Mouse (Mus musculus) lung, postnatal 0 days (tissue): Measurements from ENCODE around the gene Rbm15b.

Experiments used
- CTCF ChIP-seq: IDR thresholded peaks from 2 replicates; pipeline ENCODE4 v1.5.1; 2016; ENCODE audit warnings: antibody characterized with exemption, mild to moderate bottlenecking
- EP300 ChIP-seq: IDR thresholded peaks from 2 replicates; pipeline ENCODE4 v1.6.1; 2016; ENCODE audit warnings: antibody characterized with exemption, mild to moderate bottlenecking, control low read depth

DNA sequence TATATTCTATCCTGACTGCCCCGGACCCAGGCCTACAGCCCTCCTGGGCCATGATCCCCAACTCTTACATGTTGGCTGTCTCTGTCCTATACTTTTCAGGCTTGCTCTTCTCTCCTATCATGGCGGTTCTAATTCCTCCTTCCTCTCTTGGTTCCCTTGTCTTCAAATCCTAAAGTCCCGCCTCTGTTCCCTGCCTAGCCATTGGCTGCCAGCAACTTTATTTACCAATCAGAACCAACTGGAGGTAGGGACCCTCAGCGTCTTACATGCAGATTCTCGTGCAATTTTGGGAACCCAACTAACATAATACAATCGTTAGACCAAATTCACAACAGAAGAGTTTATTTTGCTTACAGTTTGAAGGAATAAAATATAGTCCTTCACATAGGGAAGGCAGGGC lies 44.4 kb downstream of the Rbm15b start:
- TF ChIP-seq CTCF (no peak), EP300 (no peak)
